Mouse (Mus musculus): Measurements from ENCODE around the gene Igsf9. TPM values are rescaled to one million over a fixed set of nuclear protein-coding genes. Genes with fewer than 3 reads are reported as not detected.

Gene Igsf9
- polyA plus RNA-seq, 1 experiment from 2014 or later = 2.5 TPM

DNA sequence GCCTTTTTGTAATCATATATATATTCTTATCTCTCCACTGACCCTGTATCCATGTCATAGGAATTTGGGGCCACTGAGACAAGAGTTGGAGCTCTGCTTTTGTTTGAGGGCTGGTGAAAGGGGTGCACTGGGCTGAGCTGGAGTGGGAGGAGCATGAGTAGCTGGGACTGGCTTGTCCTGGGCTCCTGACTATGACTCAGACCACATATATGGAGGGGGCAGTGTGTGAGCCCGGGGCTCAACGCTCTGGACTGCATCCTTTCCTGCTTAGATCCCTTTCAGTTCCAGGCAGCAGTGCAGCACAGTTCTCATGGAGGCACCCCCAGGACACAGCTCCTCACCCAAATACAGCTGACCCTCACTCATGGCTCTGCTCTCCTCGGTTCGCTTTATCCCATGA is 64.5 kb downstream of the Igsf9 start:
- ATAC-seq (ENCODE audit: low read depth) = no peak
- Histone ChIP-seq H3K27me3 (ENCODE audit: control insufficient read depth, insufficient read depth, low read depth, low read length) (peaks cover 13% of the 10 kb centered on the region), H3K9ac (ENCODE audit: low read depth, low read length) (no peak overlapping the region), H3K4me1 (ENCODE audit: control insufficient read depth, low read depth, low read length) (peaks cover 3% of the 10 kb centered on the region; the same call in 1 of the 2 replicates), H3K4me3 (ENCODE audit: low read depth, low read length) (no peak overlapping the region), H3K9me3 (replicated peaks; ENCODE audit: control insufficient read depth, low read length) (no peaks in the 10 kb centered on the region), H3K36me3 (ENCODE audit: control insufficient read depth, insufficient read depth) (no peaks in the 10 kb centered on the region), H3K4me2 (ENCODE audit: low read depth, low read length) (no peak overlapping the region), H3K27ac (ENCODE audit: low read length) (no peak overlapping the region)
- WGBS (ENCODE audit: insufficient replicate concordance) = 59% methylated on average over 4 of the region's 4 CpGs

Other genes starting within 250 kb of the Igsf9 start
- gene Atp1a4, start 223.4 kb upstream of the Igsf9 start, polyA plus RNA-seq (2015; fragmentation: Nextera tagmentation; extraction: Ambion mirVana) = not detected in 2 replicates
- gene Igsf8, start 220.1 kb upstream of the Igsf9 start, polyA plus RNA-seq (2015; fragmentation: Nextera tagmentation; extraction: Ambion mirVana) = 16.8 and 20.6 TPM in 2 replicates
- gene Atp1a2, start 183.7 kb upstream of the Igsf9 start, polyA plus RNA-seq (2015; fragmentation: Nextera tagmentation; extraction: Ambion mirVana) = 0.20 and 0.52 TPM in 2 replicates
- gene Kcnj9, start 152.5 kb upstream of the Igsf9 start, polyA plus RNA-seq (2015; fragmentation: Nextera tagmentation; extraction: Ambion mirVana) = 0.04 and 0.09 TPM in 2 replicates
- gene Kcnj10, start 140.6 kb upstream of the Igsf9 start, polyA plus RNA-seq (2015; fragmentation: Nextera tagmentation; extraction: Ambion mirVana) = 0.07 and 0.09 TPM in 2 replicates
- 1.7 and 1.8 TPM in 2 replicates for gene Pigm, start 105.2 kb upstream of the Igsf9 start, polyA plus RNA-seq (2015; fragmentation: Nextera tagmentation; extraction: Ambion mirVana)
- 1.0 and 1.1 TPM in 2 replicates for gene Slamf9, start 6.4 kb upstream of the Igsf9 start, polyA plus RNA-seq (2015; fragmentation: Nextera tagmentation; extraction: Ambion mirVana)
- 112 and 113 TPM in 2 replicates for gene Tagln2, start 18.3 kb downstream of the Igsf9 start, polyA plus RNA-seq (2015; fragmentation: Nextera tagmentation; extraction: Ambion mirVana)
- 0.21 and 0.40 TPM in 2 replicates for gene Cfap45, start 39.0 kb downstream of the Igsf9 start, polyA plus RNA-seq (2015; fragmentation: Nextera tagmentation; extraction: Ambion mirVana)
- gene Vsig8, start 74.2 kb downstream of the Igsf9 start, polyA plus RNA-seq (2015; fragmentation: Nextera tagmentation; extraction: Ambion mirVana) = 0.05 TPM in 1 of 2 replicates, not detected in the other
- 0.11 and 0.15 TPM in 2 replicates for gene Slamf8, start 108.8 kb downstream of the Igsf9 start, polyA plus RNA-seq (2015; fragmentation: Nextera tagmentation; extraction: Ambion mirVana)
- 0.17 TPM in 1 of 2 replicates, not detected in the other for gene Fcrl6, start 120.8 kb downstream of the Igsf9 start, polyA plus RNA-seq (2015; fragmentation: Nextera tagmentation; extraction: Ambion mirVana)
- gene Dusp23, start 151.2 kb downstream of the Igsf9 start, polyA plus RNA-seq (2015; fragmentation: Nextera tagmentation; extraction: Ambion mirVana) = 5.4 and 5.6 TPM in 2 replicates
- gene Crp, start 216.3 kb downstream of the Igsf9 start, polyA plus RNA-seq (2015; fragmentation: Nextera tagmentation; extraction: Ambion mirVana) = 74.8 and 74.9 TPM in 2 replicates

Measured in liver, embryonic 16.5 days (tissue).